Mouse (Mus musculus) B cell, adult 67 days (primary cell): ENCODE data around the gene Mif4gd. TPM values are rescaled to one million over a fixed set of nuclear protein-coding genes. Genes with fewer than 3 reads are reported as not detected.

Source experiments
- total RNA-seq, 2 experiments: library from RNA; stranded (reverse); gene quantifications; 4 replicates each; pipeline ENCODE4 v1.2.4; 2023

Gene Mif4gd
- 100 to 1,000 TPM; 267 to 291 TPM for total RNA-seq

DNA sequence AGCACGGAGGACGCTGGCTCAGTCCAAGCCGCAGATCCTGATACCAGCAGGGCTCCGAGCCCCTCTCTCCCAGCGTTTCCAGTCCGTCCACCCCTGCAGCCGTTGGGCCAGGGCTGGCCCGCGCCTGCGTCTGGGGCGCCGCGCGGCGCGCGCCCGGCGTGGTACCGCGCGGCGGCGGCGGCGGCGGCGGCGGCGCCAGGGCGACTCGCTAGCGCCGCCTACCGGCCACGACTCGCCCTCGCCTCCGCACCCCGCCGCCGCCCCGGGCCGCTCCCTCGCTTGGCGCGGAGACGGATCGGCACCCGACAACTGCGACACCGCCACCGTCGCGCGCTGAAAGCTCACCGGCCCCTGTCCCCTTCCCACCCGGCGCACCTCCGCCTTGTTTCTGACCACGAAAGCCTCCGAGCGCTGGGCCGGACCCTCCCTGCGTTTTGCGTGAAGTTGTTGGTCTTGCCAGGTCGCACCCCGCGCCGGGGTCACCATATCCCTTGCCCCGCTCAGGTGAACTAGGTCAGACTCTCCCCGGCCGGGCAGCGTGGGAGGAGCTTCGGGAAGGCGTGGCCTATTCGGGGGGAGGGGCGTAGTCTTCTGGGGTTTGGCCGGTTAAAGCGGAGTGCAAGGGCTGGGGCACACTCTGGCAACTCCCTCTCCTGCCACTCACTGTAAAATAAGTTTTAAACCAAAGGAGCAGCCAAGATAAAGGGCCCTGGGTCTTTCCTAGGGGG, at the start of gene Mif4gd:
Gene Mif4gd (minus strand): TSS at position 560 of the 728 bp plus-strand sequence.

DNA sequence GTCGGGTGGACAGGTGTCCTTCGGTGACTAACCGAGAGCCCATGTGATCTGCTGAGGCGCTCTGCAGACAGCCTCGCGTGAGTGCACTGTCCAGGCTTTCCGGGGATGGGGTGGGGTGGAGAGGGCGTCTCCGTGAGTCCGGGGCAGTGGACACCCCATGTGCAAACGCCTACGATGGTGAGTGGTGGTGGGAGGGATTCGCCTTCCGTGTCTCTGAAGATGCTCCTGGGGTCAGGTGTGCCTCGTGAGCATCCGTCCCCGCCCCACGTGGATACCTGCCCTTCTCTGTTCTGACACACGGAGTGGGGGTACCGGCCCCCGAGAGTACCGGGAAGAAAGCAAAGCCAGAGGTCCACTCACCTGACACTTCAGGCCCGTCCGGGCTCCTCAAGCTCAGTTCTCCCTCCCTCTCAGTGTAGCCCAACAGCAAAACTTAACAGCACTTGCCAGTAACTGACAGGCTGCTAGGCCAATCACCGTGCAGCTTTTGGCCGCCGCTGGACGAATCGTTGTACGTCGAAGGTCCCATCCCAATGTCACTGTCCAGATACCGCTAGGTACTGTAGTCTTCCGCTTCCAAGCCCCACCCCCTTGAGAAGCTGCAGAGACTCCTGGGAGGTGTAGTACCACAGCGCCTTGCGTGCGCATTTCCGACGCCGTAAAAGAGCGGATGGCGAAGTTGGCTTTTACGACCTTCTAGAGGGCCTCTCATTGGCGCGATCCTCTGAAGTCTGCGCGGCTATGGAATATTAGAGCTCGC, 15.1 kb upstream of the Mif4gd start, which contains the start of gene Slc25a19:
Gene Slc25a19 (minus strand): TSS at position 591 of the 760 bp plus-strand sequence.

DNA sequence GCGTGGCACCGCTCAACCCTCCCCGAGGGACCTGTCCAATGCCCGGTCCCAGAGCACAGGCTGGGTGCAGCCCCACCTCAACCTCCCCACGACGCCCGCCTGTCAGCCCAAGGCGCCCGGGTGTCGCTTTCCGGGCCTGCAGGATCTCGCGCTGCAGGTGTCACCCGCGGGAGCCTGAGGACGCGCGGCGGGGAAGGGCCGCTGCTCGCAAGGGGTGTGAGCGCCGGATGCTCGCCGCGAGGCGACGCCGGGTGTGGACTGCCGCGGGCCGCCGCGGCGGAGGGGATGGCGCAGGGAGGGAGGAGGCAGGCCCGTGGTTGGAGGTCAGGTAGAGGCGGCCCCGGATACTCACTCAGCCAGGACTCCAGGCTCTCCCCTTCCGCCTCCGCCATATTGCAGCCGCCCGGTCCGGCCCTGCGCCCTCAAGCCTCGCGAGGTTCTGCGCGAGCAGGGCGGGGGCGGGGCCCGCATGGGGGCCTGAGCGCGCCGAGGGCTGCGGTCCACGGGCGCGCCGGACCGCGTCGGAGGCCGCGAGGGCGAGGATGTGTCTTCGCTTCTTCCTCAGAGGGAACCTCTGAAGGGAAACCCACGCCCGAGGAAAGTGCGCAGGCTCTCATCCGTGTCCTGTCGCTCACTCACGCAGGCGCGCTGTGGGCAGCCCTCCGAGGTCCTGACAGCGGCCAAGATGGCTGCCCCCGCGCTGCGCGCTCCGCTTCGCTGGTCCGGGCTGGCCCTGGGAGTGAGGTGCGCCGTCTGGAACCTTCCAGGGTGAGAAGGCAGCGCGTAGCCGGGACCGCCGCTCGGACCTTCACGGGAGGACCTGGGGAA, 9.1 kb downstream of the Mif4gd start, which contains the start of the genes Mrps7 and Gga3:
Gene Mrps7 (plus strand): TSS at position 450 of the 828 bp plus-strand sequence.
Gene Gga3 (minus strand): TSS at position 576 of the 828 bp plus-strand sequence.

DNA sequence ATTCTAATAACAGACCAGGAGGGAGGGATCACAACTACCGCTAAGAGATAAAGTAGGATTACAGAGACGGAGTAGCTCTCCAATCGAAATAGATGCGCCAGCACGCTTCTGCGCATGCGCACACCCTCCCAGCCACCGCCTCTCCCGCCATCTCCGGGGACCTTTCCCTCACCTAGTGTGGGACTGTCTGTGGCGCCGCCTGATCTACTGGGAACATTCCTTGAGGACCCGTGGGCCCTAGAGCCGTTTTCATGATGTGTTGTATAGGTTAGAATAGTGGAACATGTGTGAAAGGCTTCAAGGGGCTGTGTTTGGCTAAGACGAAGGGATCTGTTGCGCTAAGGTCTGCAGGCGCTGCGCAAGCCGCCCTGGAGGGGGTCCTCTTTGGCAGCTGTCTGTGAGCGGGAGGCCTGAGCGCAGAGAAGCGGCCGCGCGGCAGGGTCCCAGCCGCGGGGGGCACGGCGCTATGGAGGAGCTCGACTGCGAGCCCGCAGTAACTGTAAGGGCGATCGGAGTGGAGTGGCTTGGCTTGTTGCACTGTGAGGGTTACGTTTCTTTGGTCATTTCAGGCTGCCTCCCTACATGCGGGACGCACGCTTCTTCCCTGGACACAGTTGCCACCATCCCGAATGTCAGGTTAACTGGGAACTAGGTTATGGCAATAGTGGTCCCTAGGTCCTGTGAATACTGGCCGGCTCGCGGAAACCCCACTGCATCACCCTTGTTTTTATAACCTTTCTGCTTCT, 48.5 kb downstream of the Mif4gd start, which contains the start of gene Nup85:
Gene Nup85 (plus strand): TSS at position 371 of the 746 bp plus-strand sequence.

Other genes with a start within 250 kb of the Mif4gd start
- under 1 TPM; 0.49 to 0.71 TPM for gene Hid1, start 245.2 kb downstream of the Mif4gd start, total RNA-seq
- not detected for gene Cdr2l, start 231.1 kb downstream of the Mif4gd start, total RNA-seq
- 10 to 100 TPM; 45.7 to 47.3 TPM for gene Mrpl58, start 209.2 kb downstream of the Mif4gd start, total RNA-seq
- gene Atp5h, start 193.0 kb downstream of the Mif4gd start, total RNA-seq, result 100 to 1,000 TPM; 178 to 191 TPM
- gene Kctd2, start 192.8 kb downstream of the Mif4gd start, total RNA-seq, result 10 to 100 TPM; 45.6 to 46.5 TPM
- gene Trim80, start 172.4 kb downstream of the Mif4gd start, total RNA-seq, result not detected
- not detected for gene Slc16a5, start 150.5 kb downstream of the Mif4gd start, total RNA-seq
- 10 to 100 TPM; 12.8 to 17.2 TPM for gene Armc7, start 137.3 kb downstream of the Mif4gd start, total RNA-seq
- gene Nt5c, start 121.1 kb downstream of the Mif4gd start, total RNA-seq, result 10 to 100 TPM; 80.8 to 91.6 TPM
- gene Jpt1, start 98.6 kb downstream of the Mif4gd start, total RNA-seq, result 100 to 1,000 TPM; 204 to 206 TPM
- gene Sumo2, start 76.7 kb downstream of the Mif4gd start, total RNA-seq, result 100 to 1,000 TPM; 259 to 284 TPM
- 10 to 100 TPM; 72.6 to 89.3 TPM for gene Nup85, start 48.5 kb downstream of the Mif4gd start, total RNA-seq
- 10 to 100 TPM; 37.1 to 38.6 TPM for gene Mrps7, start 9.0 kb downstream of the Mif4gd start, total RNA-seq
- 100 to 1,000 TPM; 103 to 115 TPM for gene Gga3, start 8.9 kb downstream of the Mif4gd start, total RNA-seq
- gene Slc25a19, start 15.3 kb upstream of the Mif4gd start, total RNA-seq, result 100 to 1,000 TPM; 105 to 108 TPM
- gene Grb2, start 95.6 kb upstream of the Mif4gd start, total RNA-seq, result 100 to 1,000 TPM; 340 to 343 TPM
- gene Tmem94, start 152.5 kb upstream of the Mif4gd start, total RNA-seq, result 10 to 100 TPM; 52.9 to 61.8 TPM
- 1 to 10 TPM; 5.3 to 5.8 TPM for gene Caskin2, start 200.7 kb upstream of the Mif4gd start, total RNA-seq
- gene Tsen54, start 201.8 kb upstream of the Mif4gd start, total RNA-seq, result 10 to 100 TPM; 32.6 to 36.5 TPM
- 10 to 100 TPM; 29.6 to 31.4 TPM for gene Llgl2, start 211.1 kb upstream of the Mif4gd start, total RNA-seq
- under 1 TPM; 0.18 to 0.67 TPM for gene Myo15b, start 245.4 kb upstream of the Mif4gd start, total RNA-seq